Mouse (Mus musculus): ENCODE results near the gene Zfp609.
A peak's percentile ranks its signal among the peaks of the same experiment; 100 is the strongest.
"Not testable (repeated sequence)": the region's sequence is repeated elsewhere in the genome, so short reads cannot be mapped to it uniquely, and the experiment has no call there.

The Zfp609 gene

GRCm38 (mm10) chr9:65818402-65818801 is 9.0 kb downstream of the Zfp609 start:
- DNase-seq (ENCODE audit: low spot score in 2 of 2): no peak

- no peak for DNase-seq (ENCODE audit: low spot score in 2 of 2)
Observed at GRCm38 (mm10) chr9:65812841-65813240, 14.5 kb downstream of the Zfp609 start.

GRCm38 (mm10) chr9:65811784-65812183 is 15.6 kb downstream of the Zfp609 start:
- DNase-seq (ENCODE audit: low spot score in 2 of 2): no peak

- DNase-seq (ENCODE audit: low spot score in 2 of 2): no peak
Observed at GRCm38 (mm10) chr9:65807818-65808217, 19.5 kb downstream of the Zfp609 start.

GRCm38 (mm10) chr9:65807251-65807650 is 20.1 kb downstream of the Zfp609 start:
- DNase-seq (ENCODE audit: low spot score in 2 of 2): peak in 1 of 2 experiments; percentile 60

GRCm38 (mm10) chr9:65799770-65800169 is 27.6 kb downstream of the Zfp609 start:
- DNase-seq (ENCODE audit: low spot score in 2 of 2): no peak

- no peak for DNase-seq (ENCODE audit: low spot score in 2 of 2)
Observed at GRCm38 (mm10) chr9:65795651-65796050, 31.7 kb downstream of the Zfp609 start.

GRCm38 (mm10) chr9:65794313-65794712 is 33.1 kb downstream of the Zfp609 start:
- no peak for DNase-seq (ENCODE audit: low spot score in 2 of 2)

- no peak for DNase-seq (ENCODE audit: low spot score in 2 of 2)
Observed at GRCm38 (mm10) chr9:65793506-65793905, 33.9 kb downstream of the Zfp609 start.

- DNase-seq (ENCODE audit: low spot score in 2 of 2): no peak
Observed at GRCm38 (mm10) chr9:65793086-65793485, 34.3 kb downstream of the Zfp609 start.

- DNase-seq (ENCODE audit: low spot score in 2 of 2): no peak
Observed at GRCm38 (mm10) chr9:65791846-65792245, 35.5 kb downstream of the Zfp609 start.

- DNase-seq (ENCODE audit: low spot score in 2 of 2): no peak
Observed at GRCm38 (mm10) chr9:65791106-65791505, 36.3 kb downstream of the Zfp609 start.

GRCm38 (mm10) chr9:65789788-65790187 is 37.6 kb downstream of the Zfp609 start:
- no peak for DNase-seq (ENCODE audit: low spot score in 2 of 2)

- no peak for DNase-seq (ENCODE audit: low spot score in 2 of 2)
Observed at GRCm38 (mm10) chr9:65788556-65788955, 38.8 kb downstream of the Zfp609 start.

GRCm38 (mm10) chr9:65787829-65788344 is 39.5 kb downstream of the Zfp609 start:
- DNase-seq (ENCODE audit: low spot score in 2 of 2): no peak

- DNase-seq (ENCODE audit: low spot score in 2 of 2): peak in 1 of 2 experiments; percentile 36
Observed at GRCm38 (mm10) chr9:65786885-65787787, 40.2 kb downstream of the Zfp609 start.

- no peak for DNase-seq (ENCODE audit: low spot score in 2 of 2)
Observed at GRCm38 (mm10) chr9:65785772-65786368, 41.5 kb downstream of the Zfp609 start.

GRCm38 (mm10) chr9:65779619-65780018 is 47.7 kb downstream of the Zfp609 start:
- not testable (repeated sequence) for DNase-seq (ENCODE audit: low spot score in 2 of 2)

- DNase-seq (ENCODE audit: low spot score in 2 of 2): no peak
Observed at GRCm38 (mm10) chr9:65776874-65777432, 50.4 kb downstream of the Zfp609 start.

- no peak for DNase-seq (ENCODE audit: low spot score in 2 of 2)
Observed at GRCm38 (mm10) chr9:65776137-65776872, 51.1 kb downstream of the Zfp609 start.

- no peak for DNase-seq (ENCODE audit: low spot score in 2 of 2)
Observed at GRCm38 (mm10) chr9:65773783-65774182, 53.6 kb downstream of the Zfp609 start.
